Mouse (Mus musculus): ENCODE measurements around the gene Yap1.

DNA sequence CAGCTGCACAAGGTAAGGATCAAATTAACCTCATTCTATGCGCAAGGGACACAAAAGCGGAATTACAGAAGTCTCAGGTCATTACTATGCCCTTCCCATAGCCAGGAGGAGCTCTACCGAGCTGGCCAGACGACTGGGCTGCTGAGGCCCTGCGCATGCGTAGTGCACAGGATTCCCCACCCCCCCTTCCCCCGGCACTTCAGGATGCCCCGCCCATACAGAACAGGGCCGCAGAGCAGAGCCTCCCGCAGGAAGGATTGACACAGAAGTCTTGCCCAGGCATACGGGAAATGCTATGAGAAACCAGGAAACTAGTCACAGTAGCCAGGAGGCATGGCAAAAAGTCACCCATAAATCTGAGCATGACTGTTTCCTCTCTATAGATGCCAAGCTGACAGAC, 89.9 kb downstream of the Yap1 start:
- peak; percentile 15; the same call in 1 of the 2 replicates for TF ChIP-seq CTCF (IDR thresholded peaks at IDR 0.05; ENCODE audit: extremely low read depth, insufficient read length, insufficient replicate concordance, low read depth, low read length)
- no peak for TF ChIP-seq POLR2A (IDR thresholded peaks at IDR 0.05; ENCODE audit: low read depth, low read length)

Measured in small intestine, adult 2 months (tissue).